Mouse (Mus musculus) heart, adult 2 months (tissue): Measurements from ENCODE around the gene Mrpl35. TPM values are rescaled to one million over a fixed set of nuclear protein-coding genes. Genes with fewer than 3 reads are reported as not detected.
A peak's percentile ranks its signal among the peaks of the same experiment; 100 is the strongest.

Experiments
- DNase-seq, 2 experiments: peaks; one replicate each; pipeline ENCODE4 v3.0.0; 2021
- H3K27ac ChIP-seq: fragments of 200-600 bp; 2 replicates; pipeline ENCODE4 v1.8.1; 2022
- H3K27me3 ChIP-seq: fragments of 200-500 bp; 2 replicates; pipeline ENCODE4 v1.6.1; 2012; ENCODE audit warnings: mild to moderate bottlenecking, low read length, inconsistent platforms, mixed read lengths; ENCODE audit not compliant: control insufficient read depth, insufficient read depth
- H3K36me3 ChIP-seq: fragments of 200-500 bp; 2 replicates; pipeline ENCODE4 v1.6.1; 2012; ENCODE audit warnings: low read length, inconsistent platforms; ENCODE audit not compliant: control insufficient read depth, insufficient read depth
- H3K4me1 ChIP-seq: fragments of 200-500 bp; 2 replicates; pipeline ENCODE4 v1.6.1; 2011; ENCODE audit warnings: low read length; ENCODE audit not compliant: control insufficient read depth, insufficient read depth
- H3K4me3 ChIP-seq: fragments of 200-600 bp; 2 replicates; pipeline ENCODE4 v1.8.1; 2022
- H3K79me2 ChIP-seq: fragments of 200-500 bp; replicated peaks from 2 replicates; pipeline ENCODE4 v1.6.1; 2012; ENCODE audit warnings: mild to moderate bottlenecking, inconsistent platforms, low read length, moderate library complexity, mixed read lengths; ENCODE audit not compliant: control insufficient read depth, insufficient read depth
- H3K9ac ChIP-seq: fragments of 200-500 bp; 2 replicates; pipeline ENCODE4 v1.6.1; 2012; ENCODE audit warnings: low read depth, mild to moderate bottlenecking, control low read depth, inconsistent platforms, low read length, mixed read lengths
- CTCF ChIP-seq: fragments of 200-600 bp; IDR thresholded peaks from 2 replicates; pipeline ENCODE4 v1.8.1; 2022; ENCODE audit warnings: antibody characterized with exemption, mild to moderate bottlenecking, moderate library complexity
- EP300 ChIP-seq: fragments of 200-500 bp; IDR thresholded peaks from 2 replicates; pipeline ENCODE4 v1.6.1; 2011; ENCODE audit warnings: low read depth, low read length, control low read depth; ENCODE audit not compliant: insufficient read depth
- POLR2A ChIP-seq: fragments of 200-500 bp; IDR thresholded peaks from 2 replicates; pipeline ENCODE4 v1.6.1; 2011; ENCODE audit warnings: mild to moderate bottlenecking, low read depth, low read length, control low read depth; ENCODE audit not compliant: insufficient read depth
- WGBS: fragments of 180-500 bp; shearing (Covaris S2); methylation state at CpG from one replicate; pipeline ENCODE4 v1.1.7; 2018; 5-methylcytosine and 5-hydroxymethylcytosine counted together
- intact Hi-C: fragments of 180-260 bp; cut with DNase I; formaldehyde crosslinking; loops from one replicate; pipeline ENCODE4 v1.15.1; 2025
- polyA plus RNA-seq: library from polyadenylated mRNA; depleted of rRNA; stranded (reverse); fragments of >200 nt; gene quantifications from 2 replicates; pipeline ENCODE4 v1.2.3, GENCODE M21; 2012
- total RNA-seq, 2 experiments: library from RNA; stranded (reverse); gene quantifications; 2 replicates each; pipeline ENCODE4 v1.2.3; 2021

Gene Mrpl35
- total and polyA plus RNA-seq, 3 experiments = 14.3 to 49.0 (median 48.2) TPM

- no peak for DNase-seq
- no peak overlapping the region for H3K9ac ChIP-seq
- no peak for TF ChIP-seq EP300
- no peak for TF ChIP-seq CTCF
- no peak for TF ChIP-seq POLR2A
- peaks cover 5% of the 10 kb centered on the region; the same call in 1 of the 2 replicates for H3K79me2 ChIP-seq
- H3K27me3 ChIP-seq = no peaks in the 10 kb centered on the region
- intact Hi-C loops = no loop called here
- H3K4me3 ChIP-seq = no peak overlapping the region
- H3K27ac ChIP-seq = no peak overlapping the region
- H3K4me1 ChIP-seq = no peaks in the 10 kb centered on the region; the same call in 1 of the 2 replicates
- H3K36me3 ChIP-seq = no peaks in the 10 kb centered on the region
Observed at GRCm38 (mm10) chr6:71839815-71840214, 13.0 kb upstream of the Mrpl35 start.

- 52% methylated on average over 2 of the region's 2 CpGs for WGBS
- H3K9ac ChIP-seq = no peak overlapping the region
- no peaks in the 10 kb centered on the region for H3K27me3 ChIP-seq
- no peak overlapping the region for H3K4me3 ChIP-seq
- intact Hi-C loops = no loop called here
- TF ChIP-seq CTCF (no peak), EP300 (no peak), POLR2A (no peak)
- H3K27ac ChIP-seq = no peak overlapping the region
- peaks cover 1% of the 10 kb centered on the region for H3K4me1 ChIP-seq
- H3K36me3 ChIP-seq = peaks cover 7% of the 10 kb centered on the region
- peaks cover 5% of the 10 kb centered on the region; the same call in 1 of the 2 replicates for H3K79me2 ChIP-seq
- no peak for DNase-seq
Observed at GRCm38 (mm10) chr6:71836811-71837210, 10.0 kb upstream of the Mrpl35 start.

DNA sequence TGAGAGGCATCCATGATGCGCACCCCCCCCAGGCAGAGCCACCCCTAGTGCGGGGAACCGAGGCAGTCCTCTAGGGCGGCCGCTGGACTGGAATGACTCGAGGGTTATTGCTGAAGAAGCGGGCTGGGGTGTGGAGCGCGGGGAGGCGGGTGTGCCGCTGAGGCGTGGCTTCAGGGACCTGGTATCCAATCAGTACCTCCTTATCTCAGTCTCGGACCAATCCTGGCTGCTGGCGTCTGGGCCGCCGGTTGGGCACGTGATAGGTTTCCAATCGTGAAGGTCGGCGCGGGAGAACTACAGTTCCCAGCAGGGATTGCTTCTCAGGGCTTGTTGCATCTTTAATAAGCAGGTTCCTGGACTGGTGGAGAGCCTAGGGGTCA lies 4.8 kb upstream of the Mrpl35 start:
- peaks cover 1% of the 10 kb centered on the region; the same call in 1 of the 2 replicates for H3K4me1 ChIP-seq
- peak overlapping the region; percentile 85 for H3K4me3 ChIP-seq
- TF ChIP-seq CTCF (no peak), POLR2A (peak; percentile 11; the same call in 1 of the 2 replicates)
- intact Hi-C loops = loop anchor here (1.0 kb wide), 1 partner anchor 8 kb away; no protein-coding TSS in a partner anchor
- DNase-seq = peak; percentile 90 to 97
- peak overlapping the region; percentile 86 for H3K9ac ChIP-seq
- 0% methylated on average over 21 of the region's 21 CpGs for WGBS
- H3K27ac ChIP-seq = peak overlapping the region; percentile 93
- no peaks in the 10 kb centered on the region for H3K27me3 ChIP-seq
- no peaks in the 10 kb centered on the region for H3K79me2 ChIP-seq
- peaks cover 7% of the 10 kb centered on the region for H3K36me3 ChIP-seq

GRCm38 (mm10) chr6:71830690-71831580 lies 4.2 kb upstream of the Mrpl35 start, which contains the start of gene Immt:
Gene Immt, plus strand, starts transcription at chr6:71831331.
- Histone ChIP-seq H3K4me1 (peaks cover 1% of the 10 kb centered on the region; the same call in 1 of the 2 replicates), H3K4me3 (peak within 1 kb of the TSS; percentile 85), H3K36me3 (peaks cover 7% of the 10 kb centered on the region), H3K9ac (peak within 1 kb of the TSS; percentile 86), H3K27me3 (no peaks in the 10 kb centered on the region), H3K27ac (peak within 1 kb of the TSS; percentile 93), H3K79me2 (no peaks in the 10 kb centered on the region)
- DNase-seq = peak; percentile 96 to 98
- under 1% methylated on average over 64 of the region's 64 CpGs for WGBS
- TF ChIP-seq CTCF = 0 out of 2 replicates have a peak, but pooled peaks have one; percentile 12
- 0 out of 2 replicates have a peak, but pooled peaks have one; percentile 56 for TF ChIP-seq EP300
- TF ChIP-seq POLR2A = peak; percentile 91
- intact Hi-C loops = loop anchor here (1.0 kb wide), 1 partner anchor 8 kb away; no protein-coding TSS in a partner anchor

- no peak overlapping the region for H3K4me3 ChIP-seq
- TF ChIP-seq CTCF = no peak
- TF ChIP-seq EP300 = no peak
- TF ChIP-seq POLR2A = no peak
- peaks cover 1% of the 10 kb centered on the region; the same call in 1 of the 2 replicates for H3K4me1 ChIP-seq
- no peaks in the 10 kb centered on the region for H3K79me2 ChIP-seq
- H3K9ac ChIP-seq = no peak overlapping the region
- no peaks in the 10 kb centered on the region for H3K27me3 ChIP-seq
- 84% methylated on average over 9 of the region's 9 CpGs for WGBS
- no peak for DNase-seq
- H3K36me3 ChIP-seq = peaks cover 7% of the 10 kb centered on the region
- H3K27ac ChIP-seq = no peak overlapping the region
- intact Hi-C loops = no loop called here
Observed at GRCm38 (mm10) chr6:71829768-71830167, 3.0 kb upstream of the Mrpl35 start.
